ENCODE assay signal across 8 mouse cellular contexts in genomic region chr11:85334778-85335177, GRCm38 (mm10). TPM values are rescaled to one million over a fixed set of nuclear protein-coding genes. Genes with fewer than 3 reads are reported as not detected.
A peak's percentile ranks its signal among the peaks of the same experiment; 100 is the strongest.
DNase-seq lines count a peak whose midpoint lies in the region; ATAC-seq and TF ChIP-seq lines count a peak whose summit lies in the region.

No protein-coding gene starts in this region.

- no peaks in the 10 kb centered on the region for H3K27me3 ChIP-seq in hindbrain, postnatal 0 days (ENCODE audit: insufficient read depth, low read length)
- H3K27me3 ChIP-seq in hindbrain, embryonic 13.5 days, result no peaks in the 10 kb centered on the region

- 45% methylated on average over 4 of the region's 4 CpGs for WGBS in hindbrain, postnatal 0 days
- WGBS in hindbrain, embryonic 13.5 days, result 43% methylated on average over 4 of the region's 4 CpGs

- H3K4me1 ChIP-seq in hindbrain, postnatal 0 days (ENCODE audit: insufficient read depth, low read length), result no peaks in the 10 kb centered on the region
- no peaks in the 10 kb centered on the region for H3K4me1 ChIP-seq in hindbrain, embryonic 13.5 days (replicated peaks)

- H3K4me2 ChIP-seq in hindbrain, postnatal 0 days (ENCODE audit: low read depth, low read length), result no peak overlapping the region
- no peak overlapping the region for H3K4me2 ChIP-seq in hindbrain, embryonic 13.5 days

- ATAC-seq in hindbrain, postnatal 0 days, result no peak
- ATAC-seq in hindbrain, embryonic 13.5 days (ENCODE audit: low FRiP score), result no peak

- peak; percentile 45 for DNase-seq in hindbrain, postnatal 0 days (ENCODE audit: low spot score)
- DNase-seq in 416B (ENCODE audit: low read depth) (peak; percentile 78), WW6 (ENCODE audit: low read depth, low spot score) (peak; percentile 13)
- DNase-seq in cerebellum, postnatal 36 days, result peak; percentile 51 to 58
- peak; percentile 62 to 66 for DNase-seq in heart, postnatal 10 days
- DNase-seq in lung, postnatal 25 days (ENCODE audit: low spot score), result peak; percentile 30
- DNase-seq in thymus, postnatal 25 days, result peak; percentile 68

- no peak overlapping the region for H3K4me3 ChIP-seq in hindbrain, postnatal 0 days (ENCODE audit: low read length)
- H3K4me3 ChIP-seq in hindbrain, embryonic 13.5 days, result no peak overlapping the region

- H3K9ac ChIP-seq in hindbrain, postnatal 0 days (replicated peaks; ENCODE audit: low read length), result no peak overlapping the region
- H3K9ac ChIP-seq in hindbrain, embryonic 13.5 days, result no peak overlapping the region

- H3K9me3 ChIP-seq in hindbrain, postnatal 0 days (ENCODE audit: low read length), result no peaks in the 10 kb centered on the region
- H3K9me3 ChIP-seq in hindbrain, embryonic 13.5 days, result no peaks in the 10 kb centered on the region

- H3K27ac ChIP-seq in hindbrain, postnatal 0 days, result no peak overlapping the region
- H3K27ac ChIP-seq in hindbrain, embryonic 13.5 days, result no peak overlapping the region

- intact Hi-C loops in heart, postnatal 10 days (cut with DNase I), result loop anchor here (2.0 to 5.0 kb wide), 2 partner anchors 62 to 162 kb away; partner anchors contain the start of gene 1700125H20Rik

- peak; percentile 65 for TF ChIP-seq CTCF in hindbrain, postnatal 0 days (IDR thresholded peaks at IDR 0.05; ENCODE audit: low read depth)

- peaks cover 18% of the 10 kb centered on the region; the same call in 1 of the 2 replicates for H3K36me3 ChIP-seq in hindbrain, postnatal 0 days (ENCODE audit: insufficient read depth, low read length)
- H3K36me3 ChIP-seq in hindbrain, embryonic 13.5 days, result peaks cover 61% of the 10 kb centered on the region

RNA-seq across cellular contexts. Expression of gene Bcas3, which starts 18.2 kb away (rescaled TPM):
- 32.3 and 42.9 TPM in 2 replicates for total RNA-seq in hindbrain, postnatal 0 days (2014; rRNA removed)
- polyA plus RNA-seq in hindbrain, postnatal 0 days (2015; fragmentation: Nextera tagmentation; extraction: Ambion mirVana), result 28.5 and 31.6 TPM in 2 replicates
- 33.0 and 34.0 TPM in 2 replicates for polyA plus RNA-seq in hindbrain, embryonic 13.5 days (2015; fragmentation: Nextera tagmentation; extraction: Ambion mirVana)
- total RNA-seq in heart, postnatal 10 days (2021), result 10 to 100 TPM; 31.9 to 34.6 TPM

RNA-seq across cellular contexts. Expression of gene Ppm1d, which starts 23.7 kb away (rescaled TPM):
- 11.4 and 12.8 TPM in 2 replicates for total RNA-seq in hindbrain, postnatal 0 days (2014; rRNA removed)
- polyA plus RNA-seq in hindbrain, postnatal 0 days (2015; fragmentation: Nextera tagmentation; extraction: Ambion mirVana), result 14.4 and 14.5 TPM in 2 replicates
- polyA plus RNA-seq in hindbrain, embryonic 13.5 days (2015; fragmentation: Nextera tagmentation; extraction: Ambion mirVana), result 18.3 and 19.5 TPM in 2 replicates
- total RNA-seq in heart, postnatal 10 days (2021), result 10 to 100 TPM; 11.3 to 13.2 TPM

Comparison
In these comparisons a context has a peak if more than half of its experiments do, and no peak if none do; other contexts are left out.
1. DNase-seq: peak in every context shown above with its lines; median percentile 78 in 416B; 68 in thymus, postnatal 25 days; 64 in heart, postnatal 10 days; 54 in cerebellum, postnatal 36 days; 45 in hindbrain, postnatal 0 days; 30 in lung, postnatal 25 days; 13 in WW6.